15 mouse cellular contexts compared by ENCODE assay signal in genomic region chr8:12382707-12383561, GRCm38 (mm10). TPM values are rescaled to one million over a fixed set of nuclear protein-coding genes. Genes with fewer than 3 reads are reported as not detected.
DNase-seq lines count a peak whose midpoint lies in the region; ATAC-seq and TF ChIP-seq lines count a peak whose summit lies in the region.
"Had no signal": no experiment of that assay in that cellular context is flagged by ENCODE, and none has a peak within 500 bp of the region (broad histone marks: within the 10 kb centered on the region; RNA-seq: fewer than 3 reads in every experiment).

No protein-coding gene starts in this region.

- H3K4me3 ChIP-seq in heart, postnatal 0 days (ENCODE audit: low read depth, low read length) = peak overlapping the region; percentile 42; the same call in 1 of the 2 replicates
- H3K4me3 ChIP-seq in heart, embryonic 11.5 days (ENCODE audit: low read depth, low read length) = no peak overlapping the region
- H3K4me3 ChIP-seq in hindbrain, embryonic 12.5 days = no peak overlapping the region
- H3K4me3 ChIP-seq in midbrain, embryonic 15.5 days = no peak overlapping the region
- no peak overlapping the region for H3K4me3 ChIP-seq in stomach, postnatal 0 days (ENCODE audit: low read depth, low read length)

- no peak for TF ChIP-seq CTCF in heart, postnatal 0 days (IDR thresholded peaks at IDR 0.05; ENCODE audit: low read depth)
- TF ChIP-seq CTCF in stomach, postnatal 0 days (IDR thresholded peaks at IDR 0.05; ENCODE audit: low read depth) = no peak

- 4% methylated on average over 21 of the region's 21 CpGs for WGBS in heart, postnatal 0 days
- WGBS in heart, embryonic 11.5 days (ENCODE audit: insufficient replicate concordance) = 5% methylated on average over 21 of the region's 21 CpGs
- WGBS in hindbrain, embryonic 12.5 days = 2% methylated on average over 21 of the region's 21 CpGs
- WGBS in midbrain, embryonic 15.5 days = 6% methylated on average over 21 of the region's 21 CpGs
- WGBS in stomach, postnatal 0 days = 4% methylated on average over 21 of the region's 21 CpGs

- no peak for TF ChIP-seq EP300 in heart, postnatal 0 days (IDR thresholded peaks at IDR 0.05; ENCODE audit: low read depth)
- TF ChIP-seq EP300 in stomach, postnatal 0 days (optimal IDR thresholded peaks at IDR 0.05) = no peak

- no peaks in the 10 kb centered on the region; the same call in 1 of the 2 replicates for H3K4me1 ChIP-seq in heart, postnatal 0 days (ENCODE audit: control insufficient read depth, insufficient read depth)
- peaks cover 20% of the 10 kb centered on the region for H3K4me1 ChIP-seq in heart, embryonic 11.5 days (ENCODE audit: control insufficient read depth, insufficient read depth, low read length)
- peaks cover 37% of the 10 kb centered on the region for H3K4me1 ChIP-seq in hindbrain, embryonic 12.5 days
- H3K4me1 ChIP-seq in midbrain, embryonic 15.5 days = peaks cover 26% of the 10 kb centered on the region
- 0 out of 2 replicates have a peak, but pooled peaks cover 2% of the 10 kb centered on the region for H3K4me1 ChIP-seq in stomach, postnatal 0 days (replicated peaks; ENCODE audit: control insufficient read depth, insufficient read depth)

- H3K9me3 ChIP-seq in heart, postnatal 0 days (replicated peaks; ENCODE audit: control insufficient read depth, low read length) = no peaks in the 10 kb centered on the region
- H3K9me3 ChIP-seq in heart, embryonic 11.5 days (replicated peaks; ENCODE audit: control insufficient read depth, low read length) = no peaks in the 10 kb centered on the region
- no peaks in the 10 kb centered on the region for H3K9me3 ChIP-seq in hindbrain, embryonic 12.5 days (replicated peaks)
- H3K9me3 ChIP-seq in midbrain, embryonic 15.5 days = no peaks in the 10 kb centered on the region
- H3K9me3 ChIP-seq in stomach, postnatal 0 days (ENCODE audit: control insufficient read depth, low read length) = no peaks in the 10 kb centered on the region
- H3K9me3 ChIP-seq: liver, embryonic 13.5 days had no signal

- ATAC-seq in heart, postnatal 0 days (ENCODE audit: insufficient read depth, low read depth) = no peak
- no peak for ATAC-seq in heart, embryonic 11.5 days (replicated peaks; ENCODE audit: insufficient number of reproducible peaks, low FRiP score, low TSS enrichment)
- ATAC-seq in hindbrain, embryonic 12.5 days (ENCODE audit: low FRiP score) = no peak
- ATAC-seq in midbrain, embryonic 15.5 days (replicated peaks) = no peak
- no peak for ATAC-seq in stomach, postnatal 0 days (ENCODE audit: low FRiP score, low TSS enrichment)

- H3K27ac ChIP-seq in heart, postnatal 0 days (ENCODE audit: low read depth) = no peak overlapping the region
- no peak overlapping the region for H3K27ac ChIP-seq in heart, embryonic 11.5 days (ENCODE audit: low read depth, low read length)
- no peak overlapping the region for H3K27ac ChIP-seq in hindbrain, embryonic 12.5 days
- no peak overlapping the region for H3K27ac ChIP-seq in midbrain, embryonic 15.5 days
- no peak overlapping the region for H3K27ac ChIP-seq in stomach, postnatal 0 days (replicated peaks)
- H3K27ac ChIP-seq: liver, embryonic 13.5 days had no signal

- no peaks in the 10 kb centered on the region for H3K36me3 ChIP-seq in heart, postnatal 0 days (replicated peaks; ENCODE audit: control insufficient read depth, insufficient read depth, low read length)
- H3K36me3 ChIP-seq in heart, embryonic 11.5 days (ENCODE audit: control insufficient read depth, insufficient read depth, low read length) = no peaks in the 10 kb centered on the region
- no peaks in the 10 kb centered on the region for H3K36me3 ChIP-seq in hindbrain, embryonic 12.5 days
- no peaks in the 10 kb centered on the region for H3K36me3 ChIP-seq in midbrain, embryonic 15.5 days (replicated peaks)
- H3K36me3 ChIP-seq in stomach, postnatal 0 days (ENCODE audit: control insufficient read depth, insufficient read depth, low read length) = no peaks in the 10 kb centered on the region
- H3K36me3 ChIP-seq: liver, embryonic 13.5 days had no signal

- no peak overlapping the region for H3K4me2 ChIP-seq in heart, postnatal 0 days (ENCODE audit: low read depth, low read length)
- no peak overlapping the region for H3K4me2 ChIP-seq in heart, embryonic 11.5 days
- H3K4me2 ChIP-seq in hindbrain, embryonic 12.5 days (replicated peaks) = peak overlapping the region; percentile 63
- H3K4me2 ChIP-seq in midbrain, embryonic 15.5 days = peak overlapping the region; percentile 58; the same call in 1 of the 2 replicates
- H3K4me2 ChIP-seq in stomach, postnatal 0 days (replicated peaks; ENCODE audit: low read depth) = no peak overlapping the region
- H3K4me2 ChIP-seq: liver, embryonic 13.5 days had no signal

- no peak for DNase-seq in heart, postnatal 0 days (ENCODE audit: low spot score)
- peak; percentile 37 for DNase-seq in embryo, embryonic 9.5 days (ENCODE audit: extremely low spot score)
- DNase-seq in right cerebral cortex, postnatal 10 days (ENCODE audit: low spot score in 2 of 2) = no peak
- no peak for DNase-seq in lung, adult 18-20 months
- no peak for DNase-seq in stomach, postnatal 0 days (ENCODE audit: low spot score)
- DNase-seq: adrenal gland, postnatal 25 days; gastrocnemius, postnatal 36 days; kidney, adult 11 months; liver, embryonic 13.5 days had no signal

- no peak overlapping the region for H3K9ac ChIP-seq in heart, postnatal 0 days (replicated peaks; ENCODE audit: low read depth, low read length)
- no peak overlapping the region for H3K9ac ChIP-seq in heart, embryonic 11.5 days (ENCODE audit: low read depth, low read length)
- H3K9ac ChIP-seq in hindbrain, embryonic 12.5 days = no peak overlapping the region
- no peak overlapping the region for H3K9ac ChIP-seq in midbrain, embryonic 15.5 days
- H3K9ac ChIP-seq in stomach, postnatal 0 days (ENCODE audit: low read length) = no peak overlapping the region
- H3K9ac ChIP-seq: liver, embryonic 13.5 days had no signal

- H3K27me3 ChIP-seq in heart, postnatal 0 days (ENCODE audit: control insufficient read depth, insufficient read depth, low read length) = peaks cover 84% of the 10 kb centered on the region
- peaks cover 88% of the 10 kb centered on the region for H3K27me3 ChIP-seq in heart, embryonic 11.5 days (ENCODE audit: control insufficient read depth, insufficient read depth, low read length)
- H3K27me3 ChIP-seq in hindbrain, embryonic 12.5 days = peaks cover 83% of the 10 kb centered on the region
- peaks cover 73% of the 10 kb centered on the region for H3K27me3 ChIP-seq in midbrain, embryonic 15.5 days (replicated peaks)
- peaks cover 27% of the 10 kb centered on the region; the same call in 1 of the 2 replicates for H3K27me3 ChIP-seq in stomach, postnatal 0 days (ENCODE audit: control insufficient read depth, insufficient read depth, low read length)

RNA-seq across cellular contexts. Expression of gene Sox1, which starts 12.2 kb away (rescaled TPM):
- total RNA-seq in heart, postnatal 0 days (2014; rRNA removed; ENCODE audit: low replicate concordance) = not detected in 2 replicates
- not detected in 2 replicates for polyA plus RNA-seq in heart, postnatal 0 days (2015; fragmentation: Nextera tagmentation; extraction: Ambion mirVana)
- polyA plus RNA-seq in heart, embryonic 11.5 days (2014; fragmentation: Nextera tagmentation; extraction: Ambion mirVana) = not detected in 2 replicates
- 2.9 and 3.5 TPM in 2 replicates for polyA plus RNA-seq in hindbrain, embryonic 12.5 days (2016; fragmentation: Nextera tagmentation; extraction: Ambion mirVana)
- 2.2 and 2.4 TPM in 2 replicates for polyA plus RNA-seq in midbrain, embryonic 15.5 days (2015; fragmentation: Nextera tagmentation; extraction: Ambion mirVana)
- polyA plus RNA-seq in stomach, postnatal 0 days (2015; fragmentation: Nextera tagmentation; extraction: Ambion mirVana) = 0.02 TPM in 1 of 2 replicates, not detected in the other
- total RNA-seq: adrenal gland, postnatal 25 days; gastrocnemius, postnatal 36 days; megakaryocyte progenitor cell, adult 5-6 weeks had no signal
- polyA plus RNA-seq: heart, embryonic 16.5 days; large intestine, adult 2 months; liver, embryonic 13.5 days had no signal

Comparison
In these comparisons a context has a peak if more than half of its experiments do, and no peak if none do; other contexts are left out.
1. H3K4me2 ChIP-seq: peak in hindbrain, embryonic 12.5 days (single experiment) and midbrain, embryonic 15.5 days (single experiment); none in heart, postnatal 0 days (single experiment), heart, embryonic 11.5 days (single experiment) and stomach, postnatal 0 days (single experiment).